Mouse (Mus musculus) B cell, adult 62 days (primary cell): ENCODE results near the gene Tmem69. TPM values are rescaled to one million over a fixed set of nuclear protein-coding genes. Genes with fewer than 3 reads are reported as not detected.

Source experiments
- total RNA-seq: library from RNA; stranded (reverse); gene quantifications from 4 replicates; pipeline ENCODE4 v1.2.4, GENCODE M21; 2023

The Tmem69 gene
- 10.7 to 11.1 TPM (median 10.9 TPM) in 4 replicates for total RNA-seq

GRCm38 (mm10) chr4:116555413-116556300 is at the start of gene Tmem69:
Tmem69 (minus strand) TSS chr4:116555936.

GRCm38 (mm10) chr4:116596379-116596778 is 40.6 kb upstream of the Tmem69 start, which contains the start of gene Ccdc17:
Ccdc17 (plus strand) TSS chr4:116596654.

GRCm38 (mm10) chr4:116557306-116558121 is 1.8 kb upstream of the Tmem69 start, which contains the start of gene Gpbp1l1:
Gpbp1l1 (plus strand) TSS chr4:116557658.

GRCm38 (mm10) chr4:116507425-116508218 is 48.1 kb downstream of the Tmem69 start, which contains the start of gene Ipp:
Ipp (plus strand) TSS chr4:116507549.

Other genes starting within 250 kb of the Tmem69 start
- gene Mast2, start 91.8 kb downstream of the Tmem69 start, total RNA-seq = 32.6 to 36.2 TPM (median 34.6 TPM) in 4 replicates
- 12.5 to 15.4 TPM (median 14.5 TPM) in 4 replicates for gene Ipp, start 48.4 kb downstream of the Tmem69 start, total RNA-seq
- gene Gpbp1l1, start 1.7 kb upstream of the Tmem69 start, total RNA-seq = 83.2 to 97.4 TPM (median 87.2 TPM) in 4 replicates
- 17.6 to 22.3 TPM (median 18.6 TPM) in 4 replicates for gene Ccdc17, start 40.7 kb upstream of the Tmem69 start, total RNA-seq
- gene Nasp, start 72.0 kb upstream of the Tmem69 start, total RNA-seq = 64.6 to 72.9 TPM (median 68.7 TPM) in 4 replicates
- gene Akr1a1, start 95.7 kb upstream of the Tmem69 start, total RNA-seq = 168 to 183 TPM (median 175 TPM) in 4 replicates
- gene Prdx1, start 129.6 kb upstream of the Tmem69 start, total RNA-seq = 156 to 175 TPM (median 166 TPM) in 4 replicates
- gene Mmachc, start 152.5 kb upstream of the Tmem69 start, total RNA-seq = 3.4 to 7.5 TPM (median 5.3 TPM) in 4 replicates
- 16.2 to 32.2 TPM (median 20.9 TPM) in 4 replicates for gene Ccdc163, start 152.6 kb upstream of the Tmem69 start, total RNA-seq
- 10.7 to 12.8 TPM (median 12.6 TPM) in 4 replicates for gene Tesk2, start 165.0 kb upstream of the Tmem69 start, total RNA-seq